Mouse (Mus musculus) liver, embryonic 12.5 days (tissue): ENCODE data around the gene Vopp1. TPM values are rescaled to one million over a fixed set of nuclear protein-coding genes. Genes with fewer than 3 reads are reported as not detected.
"Not testable (repeated sequence)": the region's sequence is repeated elsewhere in the genome, so short reads cannot be mapped to it uniquely, and the experiment has no call there.

Experiments used
- ATAC-seq: fragments of 200-750 bp; cut with Nextera tagmentation; 2 replicates; pipeline ENCODE4 v1.8.0; 2017; ENCODE audit warnings: moderate number of reproducible peaks, mild to moderate bottlenecking, moderate library complexity
- H3K27ac ChIP-seq: fragments of 300-500 bp; sonication (generic); 2 replicates; pipeline ENCODE4 v1.5.1; 2016; ENCODE audit warnings: mild to moderate bottlenecking
- H3K27me3 ChIP-seq: fragments of 300-500 bp; sonication (generic); replicated peaks from 2 replicates; pipeline ENCODE4 v1.6.1; 2016; ENCODE audit warnings: mild to moderate bottlenecking, moderate library complexity
- H3K36me3 ChIP-seq: fragments of 300-500 bp; sonication (generic); 2 replicates; pipeline ENCODE4 v1.6.1; 2016; ENCODE audit warnings: mild to moderate bottlenecking, moderate library complexity
- H3K4me1 ChIP-seq: fragments of 300-500 bp; sonication (generic); 2 replicates; pipeline ENCODE4 v1.6.1; 2016
- H3K4me2 ChIP-seq: fragments of 300-500 bp; sonication (generic); 2 replicates; pipeline ENCODE4 v1.6.1; 2016; ENCODE audit warnings: mild to moderate bottlenecking, moderate library complexity
- H3K4me3 ChIP-seq: fragments of 300-500 bp; sonication (generic); 2 replicates; pipeline ENCODE4 v1.5.1; 2016; ENCODE audit warnings: mild to moderate bottlenecking, moderate library complexity
- H3K9ac ChIP-seq: fragments of 300-500 bp; sonication (generic); 2 replicates; pipeline ENCODE4 v1.6.1; 2016; ENCODE audit warnings: mild to moderate bottlenecking, moderate library complexity
- H3K9me3 ChIP-seq: fragments of 300-500 bp; sonication (generic); replicated peaks from 2 replicates; pipeline ENCODE4 v1.6.1; 2016; ENCODE audit warnings: mild to moderate bottlenecking, moderate library complexity
- WGBS: fragments of 180-500 bp; shearing (Covaris S2); methylation state at CpG from one replicate; pipeline ENCODE4 v1.1.7; 2016; ENCODE audit not compliant: insufficient replicate concordance; 5-methylcytosine and 5-hydroxymethylcytosine counted together
- polyA plus RNA-seq: library from polyadenylated mRNA; unstranded; fragments of >200 nt; fragmentation: Nextera tagmentation; extraction: Ambion mirVana; gene quantifications from 2 replicates; pipeline ENCODE4 v1.2.1, GENCODE M21; 2016

Vopp1 gene
- polyA plus RNA-seq, 1 experiment from 2014 or later, result 41.1 TPM

- no peak overlapping the region for H3K9ac ChIP-seq
- WGBS, result 73% methylated on average over 5 of the region's 5 CpGs
- 0 out of 2 replicates have a peak overlapping the region, but pooled peaks have one; percentile 10 for H3K4me2 ChIP-seq
- H3K36me3 ChIP-seq, result peaks cover 17% of the 10 kb centered on the region
- no peaks in the 10 kb centered on the region for H3K27me3 ChIP-seq
- peak overlapping the region; percentile 51 for H3K27ac ChIP-seq
- no peaks in the 10 kb centered on the region for H3K9me3 ChIP-seq
- H3K4me1 ChIP-seq, result peaks cover 28% of the 10 kb centered on the region
- no peak overlapping the region for H3K4me3 ChIP-seq
- ATAC-seq, result peak; percentile 74
Observed at GRCm38 (mm10) chr6:57805218-57806069, 19.5 kb downstream of the Vopp1 start.

GRCm38 (mm10) chr6:57803130-57803529 is 21.8 kb downstream of the Vopp1 start:
- Histone ChIP-seq H3K36me3 (peaks cover 16% of the 10 kb centered on the region), H3K4me1 (peaks cover 32% of the 10 kb centered on the region), H3K9ac (no peak overlapping the region), H3K4me3 (no peak overlapping the region), H3K9me3 (no peaks in the 10 kb centered on the region), H3K27me3 (no peaks in the 10 kb centered on the region), H3K4me2 (no peak overlapping the region), H3K27ac (no peak overlapping the region)
- WGBS, result 54% methylated on average over 2 of the region's 2 CpGs
- ATAC-seq, result no peak

GRCm38 (mm10) chr6:57798986-57799385 is 26.0 kb downstream of the Vopp1 start:
- H3K9me3 ChIP-seq, result no peaks in the 10 kb centered on the region
- H3K36me3 ChIP-seq, result peaks cover 4% of the 10 kb centered on the region
- no peak overlapping the region for H3K4me2 ChIP-seq
- ATAC-seq, result no peak
- no peak overlapping the region for H3K4me3 ChIP-seq
- no peak overlapping the region for H3K27ac ChIP-seq
- H3K9ac ChIP-seq, result no peak overlapping the region
- H3K27me3 ChIP-seq, result no peaks in the 10 kb centered on the region
- H3K4me1 ChIP-seq, result peaks cover 23% of the 10 kb centered on the region
- WGBS, result 87% methylated on average over 1 of the region's 1 CpGs

- no peak overlapping the region for H3K4me3 ChIP-seq
- no peaks in the 10 kb centered on the region for H3K9me3 ChIP-seq
- H3K27ac ChIP-seq, result no peak overlapping the region
- H3K4me1 ChIP-seq, result peaks cover 31% of the 10 kb centered on the region
- no peak for ATAC-seq
- no peak overlapping the region for H3K4me2 ChIP-seq
- WGBS, result 85% methylated on average over 3 of the region's 3 CpGs
- no peak overlapping the region for H3K9ac ChIP-seq
- no peaks in the 10 kb centered on the region for H3K27me3 ChIP-seq
- peaks cover 4% of the 10 kb centered on the region for H3K36me3 ChIP-seq
Observed at GRCm38 (mm10) chr6:57796853-57797423, 28.0 kb downstream of the Vopp1 start.

GRCm38 (mm10) chr6:57795835-57796234 is 29.1 kb downstream of the Vopp1 start:
- Histone ChIP-seq H3K4me2 (no peak overlapping the region), H3K4me1 (peaks cover 38% of the 10 kb centered on the region), H3K4me3 (no peak overlapping the region), H3K9ac (no peak overlapping the region), H3K27me3 (no peaks in the 10 kb centered on the region), H3K9me3 (no peaks in the 10 kb centered on the region), H3K36me3 (peaks cover 4% of the 10 kb centered on the region), H3K27ac (peak overlapping the region; percentile 26; the same call in 1 of the 2 replicates)
- no peak for ATAC-seq
- 49% methylated on average over 3 of the region's 3 CpGs for WGBS

GRCm38 (mm10) chr6:57792821-57793220 is 32.1 kb downstream of the Vopp1 start:
- peaks cover 40% of the 10 kb centered on the region for H3K4me1 ChIP-seq

GRCm38 (mm10) chr6:57790542-57790941 is 34.4 kb downstream of the Vopp1 start:
- no peaks in the 10 kb centered on the region for H3K27me3 ChIP-seq
- no peak overlapping the region for H3K9ac ChIP-seq
- no peak for ATAC-seq
- no peak overlapping the region for H3K4me3 ChIP-seq
- no peaks in the 10 kb centered on the region for H3K9me3 ChIP-seq
- 48% methylated on average over 4 of the region's 4 CpGs for WGBS
- no peak overlapping the region for H3K4me2 ChIP-seq
- H3K4me1 ChIP-seq, result peaks cover 36% of the 10 kb centered on the region
- H3K27ac ChIP-seq, result peak overlapping the region; percentile 45; the same call in 1 of the 2 replicates
- peaks cover 24% of the 10 kb centered on the region for H3K36me3 ChIP-seq

More at GRCm38 (mm10) chr6:57792821-57793220, 32.1 kb downstream of the Vopp1 start:
- H3K9ac ChIP-seq, H3K27ac ChIP-seq, H3K9me3 ChIP-seq, H3K27me3 ChIP-seq, H3K4me2 ChIP-seq, H3K4me3 ChIP-seq: not testable (repeated sequence)
- 0 out of 2 replicates have a peak, but pooled peaks have one; percentile 48 for ATAC-seq
- WGBS, result 60% methylated on average over 9 of the region's 9 CpGs
- H3K36me3 ChIP-seq, result peaks cover 16% of the 10 kb centered on the region

GRCm38 (mm10) chr6:57787376-57787775 is 37.6 kb downstream of the Vopp1 start:
- H3K4me1 ChIP-seq, result peaks cover 21% of the 10 kb centered on the region
- no peak overlapping the region; the same call in 1 of the 2 replicates for H3K27ac ChIP-seq
- no peaks in the 10 kb centered on the region for H3K27me3 ChIP-seq
- H3K36me3 ChIP-seq, result peaks cover 32% of the 10 kb centered on the region
- peak; percentile 52; the same call in 1 of the 2 replicates for ATAC-seq
- no peak overlapping the region for H3K9ac ChIP-seq
- no peaks in the 10 kb centered on the region for H3K9me3 ChIP-seq
- no peak overlapping the region for H3K4me3 ChIP-seq
- WGBS, result 65% methylated on average over 6 of the region's 6 CpGs
- H3K4me2 ChIP-seq, result 0 out of 2 replicates have a peak overlapping the region, but pooled peaks have one; percentile 1

GRCm38 (mm10) chr6:57784251-57784650 is 40.7 kb downstream of the Vopp1 start:
- 85% methylated on average over 1 of the region's 1 CpGs for WGBS
- H3K27me3 ChIP-seq, result no peaks in the 10 kb centered on the region
- H3K4me2 ChIP-seq, result no peak overlapping the region
- H3K36me3 ChIP-seq, result peaks cover 34% of the 10 kb centered on the region
- peaks cover 13% of the 10 kb centered on the region for H3K4me1 ChIP-seq
- H3K9ac ChIP-seq, result no peak overlapping the region
- no peaks in the 10 kb centered on the region for H3K9me3 ChIP-seq
- H3K27ac ChIP-seq, result no peak overlapping the region
- ATAC-seq, result no peak
- H3K4me3 ChIP-seq, result no peak overlapping the region

GRCm38 (mm10) chr6:57782658-57783057 is 42.3 kb downstream of the Vopp1 start:
- 88% methylated on average over 1 of the region's 1 CpGs for WGBS
- ATAC-seq, result no peak
- Histone ChIP-seq H3K4me1 (peaks cover 6% of the 10 kb centered on the region), H3K27me3 (no peaks in the 10 kb centered on the region), H3K27ac (no peak overlapping the region), H3K9ac (no peak overlapping the region), H3K4me3 (no peak overlapping the region), H3K4me2 (no peak overlapping the region), H3K36me3 (peaks cover 30% of the 10 kb centered on the region), H3K9me3 (no peaks in the 10 kb centered on the region)

- 85% methylated on average over 3 of the region's 3 CpGs for WGBS
- Histone ChIP-seq H3K4me2 (no peak overlapping the region), H3K9ac (no peak overlapping the region), H3K4me3 (no peak overlapping the region), H3K4me1 (no peaks in the 10 kb centered on the region; the same call in 1 of the 2 replicates), H3K36me3 (peaks cover 35% of the 10 kb centered on the region), H3K27me3 (no peaks in the 10 kb centered on the region), H3K9me3 (no peaks in the 10 kb centered on the region), H3K27ac (no peak overlapping the region)
- ATAC-seq, result no peak
Observed at GRCm38 (mm10) chr6:57780359-57780758, 44.6 kb downstream of the Vopp1 start.

- no peaks in the 10 kb centered on the region for H3K27me3 ChIP-seq
- H3K4me3 ChIP-seq, result no peak overlapping the region
- peaks cover 59% of the 10 kb centered on the region for H3K36me3 ChIP-seq
- H3K9me3 ChIP-seq, result no peaks in the 10 kb centered on the region
- no peak overlapping the region for H3K9ac ChIP-seq
- H3K27ac ChIP-seq, result no peak overlapping the region
- ATAC-seq, result no peak
- 79% methylated on average over 1 of the region's 1 CpGs for WGBS
- H3K4me2 ChIP-seq, result no peak overlapping the region
- H3K4me1 ChIP-seq, result peaks cover 10% of the 10 kb centered on the region
Observed at GRCm38 (mm10) chr6:57773792-57774191, 51.2 kb downstream of the Vopp1 start.
